Mouse (Mus musculus): ENCODE measurements at regions not wholly inside any gene's neighbourhood (a gene's known extent, or its start where the extent isn't known, plus 50 kb on each side); places are given as distances from the start of the nearest gene placed in this dataset.
A peak's percentile ranks its signal among the peaks of the same experiment; 100 is the strongest.

DNA sequence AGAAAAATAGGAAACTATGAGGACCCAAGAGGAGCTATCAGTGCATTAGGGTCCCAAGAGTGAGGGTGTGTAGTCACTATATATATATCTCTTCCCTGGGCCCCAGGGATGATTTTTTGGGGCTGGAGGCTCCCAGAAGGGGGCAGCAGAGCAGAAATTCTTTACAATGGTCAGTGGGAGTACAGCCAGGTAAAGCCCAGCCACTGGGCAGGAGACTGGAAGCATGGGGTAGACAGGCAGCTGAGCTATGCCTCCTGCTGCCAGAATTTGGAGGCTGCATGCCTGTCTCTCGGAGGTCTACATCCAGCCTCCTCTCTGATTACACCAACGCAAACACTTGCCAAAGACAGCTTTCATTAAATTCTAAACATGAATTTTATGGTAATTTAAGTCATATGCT, 202.7 kb upstream of the Irx1 start:
- Histone ChIP-seq H3K27ac (ENCODE audit: low read length) (no peak overlapping the region), H3K9ac (replicated peaks; ENCODE audit: low read depth) (no peak overlapping the region), H3K27me3 (replicated peaks; ENCODE audit: insufficient read depth, low read length) (no peaks in the 10 kb centered on the region), H3K36me3 (ENCODE audit: insufficient read depth, low read length) (no peaks in the 10 kb centered on the region), H3K9me3 (ENCODE audit: low read length) (no peaks in the 10 kb centered on the region), H3K4me2 (replicated peaks; ENCODE audit: low read depth, low read length) (no peak overlapping the region), H3K4me3 (ENCODE audit: low read depth, low read length) (no peak overlapping the region), H3K4me1 (ENCODE audit: insufficient read depth, low read depth, low read length) (no peaks in the 10 kb centered on the region)
- 52% methylated on average over 2 of the region's 2 CpGs for WGBS
- TF ChIP-seq EP300 (IDR thresholded peaks at IDR 0.05) (no peak), CTCF (IDR thresholded peaks at IDR 0.05) (peak; percentile 58)
- ATAC-seq = peak; percentile 58; the same call in 1 of the 2 replicates
- peak; percentile 67 for DNase-seq (ENCODE audit: low spot score)

DNA sequence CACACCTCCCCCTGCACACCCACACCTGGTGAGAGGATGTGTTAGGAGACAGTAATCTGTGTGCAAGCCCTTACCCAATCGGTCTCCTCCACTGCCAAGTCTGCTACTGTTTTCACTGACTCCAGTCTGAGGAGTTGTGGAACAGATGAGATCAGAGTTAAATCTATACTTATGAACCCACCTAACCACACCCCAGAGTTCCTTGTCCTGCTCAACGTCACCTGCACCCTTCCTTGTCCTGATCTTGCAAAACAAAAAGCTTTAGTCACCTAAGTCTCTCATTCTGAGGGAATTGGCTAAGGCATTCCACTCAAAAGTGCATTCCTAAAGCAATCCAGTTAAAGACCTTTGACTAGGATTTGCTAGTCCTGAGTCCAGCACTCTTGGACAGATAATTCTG, 203.9 kb upstream of the Irx1 start:
- Histone ChIP-seq H3K4me1 (ENCODE audit: insufficient read depth, low read depth, low read length) (no peaks in the 10 kb centered on the region), H3K9me3 (ENCODE audit: low read length) (no peaks in the 10 kb centered on the region), H3K4me3 (ENCODE audit: low read depth, low read length) (no peak overlapping the region), H3K9ac (replicated peaks; ENCODE audit: low read depth) (no peak overlapping the region), H3K27ac (ENCODE audit: low read length) (no peak overlapping the region), H3K4me2 (replicated peaks; ENCODE audit: low read depth, low read length) (no peak overlapping the region), H3K36me3 (ENCODE audit: insufficient read depth, low read length) (no peaks in the 10 kb centered on the region), H3K27me3 (replicated peaks; ENCODE audit: insufficient read depth, low read length) (no peaks in the 10 kb centered on the region)
- WGBS = 46% methylated on average over 2 of the region's 2 CpGs
- DNase-seq (ENCODE audit: low spot score) (peak; percentile 84), ATAC-seq (peak; percentile 87)
- peak; percentile 75 for TF ChIP-seq EP300 (IDR thresholded peaks at IDR 0.05)
- no peak for TF ChIP-seq CTCF (IDR thresholded peaks at IDR 0.05)

DNA sequence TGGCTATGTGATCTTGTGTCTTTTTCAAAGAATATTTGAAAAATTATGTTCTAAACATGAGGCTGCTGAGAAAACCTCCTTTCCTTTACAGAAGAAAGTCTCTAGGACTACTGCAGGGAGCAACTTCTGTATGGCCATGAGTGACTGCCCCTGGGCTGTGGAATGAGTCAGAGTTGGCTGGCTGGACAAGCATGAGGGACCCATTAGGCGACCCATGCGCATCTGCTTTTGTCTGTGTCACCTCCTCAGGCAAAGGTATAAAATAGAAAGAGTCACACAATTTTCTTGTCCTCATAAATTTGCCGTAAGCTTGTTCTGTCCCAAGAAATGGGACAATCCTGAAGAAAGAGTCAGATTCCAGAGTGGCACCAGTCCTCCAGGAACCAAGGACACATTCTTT, 220.1 kb upstream of the Irx1 start:
- H3K27me3 ChIP-seq (replicated peaks; ENCODE audit: insufficient read depth, low read length) = no peaks in the 10 kb centered on the region
- no peak overlapping the region for H3K4me2 ChIP-seq (replicated peaks; ENCODE audit: low read depth, low read length)
- H3K36me3 ChIP-seq (ENCODE audit: insufficient read depth, low read length) = no peaks in the 10 kb centered on the region
- no peak overlapping the region for H3K4me3 ChIP-seq (ENCODE audit: low read depth, low read length)
- no peak for DNase-seq (ENCODE audit: low spot score)
- no peaks in the 10 kb centered on the region for H3K9me3 ChIP-seq (ENCODE audit: low read length)
- ATAC-seq = no peak
- no peaks in the 10 kb centered on the region for H3K4me1 ChIP-seq (ENCODE audit: insufficient read depth, low read depth, low read length)
- WGBS = 91% methylated on average over 3 of the region's 3 CpGs
- H3K9ac ChIP-seq (replicated peaks; ENCODE audit: low read depth) = no peak overlapping the region
- no peak for TF ChIP-seq EP300 (IDR thresholded peaks at IDR 0.05)
- no peak for TF ChIP-seq CTCF (IDR thresholded peaks at IDR 0.05)
- no peak overlapping the region for H3K27ac ChIP-seq (ENCODE audit: low read length)

DNA sequence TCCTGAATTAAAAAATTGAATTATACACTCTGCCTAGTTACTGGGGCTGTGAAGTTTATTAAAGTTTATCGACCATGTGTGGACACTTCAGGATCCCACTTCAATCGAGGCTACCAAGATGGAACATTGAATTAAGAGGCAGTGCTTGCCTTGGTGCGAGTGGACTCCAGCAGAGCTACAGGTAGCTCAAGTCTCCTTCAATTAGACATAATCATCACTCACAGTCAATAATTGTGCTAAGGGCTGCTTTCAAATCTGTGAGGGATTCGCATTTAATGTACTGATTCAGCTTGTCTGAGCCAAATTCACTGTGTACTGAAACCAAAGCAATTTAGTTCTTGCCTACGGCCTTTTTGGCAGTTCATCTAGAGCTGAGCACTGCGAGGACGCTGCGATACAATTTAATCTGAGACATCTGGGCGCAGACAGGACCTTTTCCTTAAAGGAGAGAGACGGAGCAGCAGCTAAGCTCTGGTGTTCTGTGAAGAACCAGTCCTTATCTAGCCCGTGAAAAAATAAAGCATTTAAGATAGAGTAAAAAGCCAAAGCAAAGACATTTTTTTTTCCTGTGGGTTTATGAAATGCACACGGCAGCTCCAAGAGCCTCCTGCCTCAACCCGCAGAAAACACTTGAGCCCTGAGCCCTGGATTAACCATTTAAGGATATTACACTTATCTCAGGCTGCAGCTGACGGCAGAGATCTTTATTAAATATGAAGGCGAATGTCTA, 220.8 kb upstream of the Irx1 start:
- no peak for TF ChIP-seq EP300 (IDR thresholded peaks at IDR 0.05)
- TF ChIP-seq CTCF (IDR thresholded peaks at IDR 0.05) = no peak
- Histone ChIP-seq H3K4me2 (replicated peaks; ENCODE audit: low read depth, low read length) (0 out of 2 replicates have a peak overlapping the region, but pooled peaks have one; percentile 17), H3K4me1 (ENCODE audit: insufficient read depth, low read depth, low read length) (no peaks in the 10 kb centered on the region), H3K9me3 (ENCODE audit: low read length) (no peaks in the 10 kb centered on the region), H3K9ac (replicated peaks; ENCODE audit: low read depth) (no peak overlapping the region), H3K27me3 (replicated peaks; ENCODE audit: insufficient read depth, low read length) (no peaks in the 10 kb centered on the region), H3K36me3 (ENCODE audit: insufficient read depth, low read length) (no peaks in the 10 kb centered on the region), H3K4me3 (ENCODE audit: low read depth, low read length) (no peak overlapping the region), H3K27ac (ENCODE audit: low read length) (no peak overlapping the region)
- WGBS = 41% methylated on average over 15 of the region's 15 CpGs
- DNase-seq (ENCODE audit: low spot score) (no peak), ATAC-seq (no peak)

DNA sequence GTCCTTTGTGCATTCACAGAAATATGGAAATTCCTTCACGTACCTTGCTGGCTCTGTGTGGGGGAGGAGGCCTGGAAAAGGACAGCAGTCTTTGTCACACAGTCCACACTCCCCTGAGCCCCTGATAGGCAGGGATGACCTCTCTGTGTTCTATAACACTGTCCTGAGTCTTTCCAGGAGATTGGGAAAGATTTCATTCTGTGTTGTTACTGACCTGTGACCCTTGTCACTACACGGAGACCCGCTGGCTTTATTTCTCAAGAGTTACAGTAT, 221.3 kb upstream of the Irx1 start:
- Histone ChIP-seq H3K4me2 (replicated peaks; ENCODE audit: low read depth, low read length) (no peak overlapping the region), H3K4me3 (ENCODE audit: low read depth, low read length) (no peak overlapping the region), H3K9me3 (ENCODE audit: low read length) (no peaks in the 10 kb centered on the region), H3K4me1 (ENCODE audit: insufficient read depth, low read depth, low read length) (no peaks in the 10 kb centered on the region), H3K36me3 (ENCODE audit: insufficient read depth, low read length) (no peaks in the 10 kb centered on the region), H3K27me3 (replicated peaks; ENCODE audit: insufficient read depth, low read length) (no peaks in the 10 kb centered on the region), H3K9ac (replicated peaks; ENCODE audit: low read depth) (no peak overlapping the region), H3K27ac (ENCODE audit: low read length) (no peak overlapping the region)
- WGBS = 68% methylated on average over 3 of the region's 3 CpGs
- no peak for DNase-seq (ENCODE audit: low spot score)
- TF ChIP-seq CTCF (IDR thresholded peaks at IDR 0.05) (no peak), EP300 (IDR thresholded peaks at IDR 0.05) (no peak)
- no peak for ATAC-seq

DNA sequence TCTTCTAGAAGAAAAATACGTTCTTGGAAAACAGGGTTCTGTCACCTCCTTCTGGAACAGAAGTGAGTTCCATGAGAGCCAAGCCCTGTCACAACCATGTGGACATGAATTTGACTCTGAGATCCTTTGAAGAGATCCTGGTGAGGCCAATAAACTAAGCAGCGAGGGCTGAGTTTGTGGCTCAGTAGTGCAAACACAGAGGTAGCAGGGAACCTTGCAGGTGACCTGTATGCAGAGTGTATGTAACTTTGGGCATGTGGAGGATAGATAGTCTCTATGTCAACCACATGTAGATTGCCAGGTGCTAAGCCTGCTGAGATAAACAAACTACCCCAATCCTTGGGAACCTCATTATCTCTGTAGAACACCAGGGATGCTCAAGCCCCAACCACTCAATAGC, 232.4 kb upstream of the Irx1 start:
- no peak for ATAC-seq
- TF ChIP-seq EP300 (IDR thresholded peaks at IDR 0.05) (no peak), CTCF (IDR thresholded peaks at IDR 0.05) (no peak)
- H3K27ac ChIP-seq (ENCODE audit: low read length) = no peak overlapping the region

More for the DNA sequence above, 232.4 kb upstream of the Irx1 start:
- Histone ChIP-seq H3K4me2 (replicated peaks; ENCODE audit: low read depth, low read length) (no peak overlapping the region), H3K27me3 (replicated peaks; ENCODE audit: insufficient read depth, low read length) (no peaks in the 10 kb centered on the region), H3K36me3 (ENCODE audit: insufficient read depth, low read length) (no peaks in the 10 kb centered on the region), H3K4me3 (ENCODE audit: low read depth, low read length) (no peak overlapping the region), H3K9ac (replicated peaks; ENCODE audit: low read depth) (no peak overlapping the region), H3K9me3 (ENCODE audit: low read length) (no peaks in the 10 kb centered on the region), H3K4me1 (ENCODE audit: insufficient read depth, low read depth, low read length) (no peaks in the 10 kb centered on the region)
- WGBS = 72% methylated on average over 2 of the region's 2 CpGs
- DNase-seq (ENCODE audit: low spot score) = no peak
